Mouse (Mus musculus): ENCODE results near the gene Aimp1.
A peak's percentile ranks its signal among the peaks of the same experiment; 100 is the strongest.

Aimp1 gene

DNA sequence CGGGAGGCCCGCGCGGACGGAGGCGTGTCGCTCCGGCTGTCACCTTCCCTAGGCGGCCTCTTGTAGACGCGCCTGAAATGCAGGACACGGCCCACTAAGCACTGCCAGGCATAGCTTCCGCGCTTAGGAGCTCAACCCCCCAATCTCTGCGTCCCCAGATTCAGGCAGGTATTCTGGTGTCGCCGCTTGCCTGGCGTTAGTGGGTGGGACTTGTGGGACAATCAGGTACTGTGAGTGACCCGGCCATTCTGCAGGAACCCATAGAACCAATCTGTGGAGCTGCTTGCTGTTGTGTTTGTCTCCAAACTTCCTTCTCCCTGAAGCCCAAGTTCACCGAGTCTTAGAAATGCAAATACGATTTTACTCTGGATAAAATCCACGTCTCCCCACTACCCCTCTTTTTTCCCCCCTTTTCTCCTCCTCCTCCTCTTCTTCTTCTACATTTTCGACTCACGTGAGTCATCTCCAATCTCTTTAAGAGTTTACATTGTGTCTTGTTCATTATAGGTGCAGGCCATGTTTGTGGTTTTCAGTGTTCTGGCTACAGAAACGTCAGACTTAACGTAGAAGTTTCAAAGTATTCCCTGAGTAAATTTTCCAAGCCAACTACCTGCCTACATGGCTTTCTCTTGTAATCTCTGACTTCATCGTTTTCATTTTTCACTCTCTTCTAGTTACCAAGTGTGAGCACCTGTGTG, at the start of gene Aimp1:
TSS of gene Aimp1 (minus strand) at position 140 of the 698 bp plus-strand sequence.
- DNase-seq, result no peak

DNA sequence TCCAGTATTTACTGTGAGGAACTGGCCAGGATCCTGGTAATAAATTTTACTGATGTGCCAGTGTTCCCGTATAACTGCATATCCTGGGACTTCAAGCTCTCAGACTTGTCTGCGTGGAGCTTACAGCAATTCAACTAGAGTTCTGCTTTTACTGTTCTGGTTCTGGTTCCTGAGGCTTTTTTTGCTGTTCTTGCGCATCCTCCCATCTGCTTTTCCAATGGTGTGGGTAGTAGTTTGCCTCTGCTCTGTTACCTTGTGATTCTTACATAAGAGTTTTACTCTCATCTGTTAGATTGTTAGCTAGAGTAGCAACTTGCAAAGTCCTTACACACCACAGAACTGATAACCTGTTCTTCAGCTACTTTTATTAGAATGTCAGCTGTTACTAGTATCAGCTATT, 40.2 kb upstream of the Aimp1 start:
- peak; percentile 16 for DNase-seq

DNA sequence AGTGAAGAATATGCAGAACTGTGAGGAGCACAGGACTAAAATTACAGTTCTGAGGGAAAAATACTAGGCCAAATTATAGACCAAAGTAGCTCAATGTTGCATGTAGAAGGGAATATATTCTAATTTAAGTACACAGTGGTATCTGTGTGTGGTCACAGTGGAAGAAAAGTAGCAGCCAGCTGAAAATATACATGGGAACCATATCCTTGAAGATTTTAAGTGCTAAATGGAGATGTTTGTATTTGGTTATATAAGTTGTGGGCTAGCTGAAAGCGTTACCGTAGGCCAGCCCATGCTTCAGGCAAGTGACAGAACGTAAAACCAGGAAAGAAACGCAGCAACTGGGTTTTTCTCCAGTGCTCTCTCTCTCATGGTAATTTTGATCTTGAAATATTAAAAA, 33.1 kb upstream of the Aimp1 start:
- no peak for DNase-seq

DNA sequence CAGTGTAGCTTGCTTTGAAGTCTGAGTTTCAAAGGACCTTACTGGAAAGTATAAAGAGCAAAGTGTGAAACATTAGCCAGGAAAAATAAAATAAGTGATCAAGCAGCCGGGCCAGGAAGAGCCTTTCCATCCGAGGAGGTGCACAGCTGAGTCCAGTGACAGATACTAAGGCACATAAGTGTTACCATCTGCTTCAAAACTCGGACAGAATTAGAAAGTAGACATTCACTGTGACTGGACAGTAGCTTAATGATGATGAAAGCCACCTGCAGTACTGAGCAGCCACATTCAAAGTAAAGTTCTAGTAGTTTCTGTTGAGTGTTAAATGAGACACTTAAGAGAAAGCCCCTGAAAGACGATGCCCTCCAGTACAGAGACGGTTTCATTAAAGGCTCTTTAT, 29.7 kb upstream of the Aimp1 start:
- DNase-seq, result peak; percentile 30

DNA sequence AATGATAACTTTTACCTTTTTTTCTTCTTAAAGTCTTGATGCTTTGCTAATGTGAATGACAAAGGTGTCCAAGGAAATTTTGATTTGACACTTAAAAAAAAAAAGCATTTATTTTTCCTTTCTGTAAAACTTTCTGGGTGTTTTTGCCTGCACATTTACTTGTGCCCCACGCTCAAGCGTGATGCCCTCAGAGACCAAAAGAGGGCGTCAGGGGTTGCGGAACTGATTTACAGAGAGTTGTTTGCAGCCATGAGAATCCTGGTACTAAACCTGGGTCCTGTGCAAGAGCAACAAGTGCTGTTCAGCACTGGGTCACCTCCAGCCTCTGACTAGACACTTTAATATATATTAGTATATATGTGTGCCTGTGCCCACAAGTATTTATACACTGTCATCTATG, 22.8 kb upstream of the Aimp1 start:
- no peak for DNase-seq

DNA sequence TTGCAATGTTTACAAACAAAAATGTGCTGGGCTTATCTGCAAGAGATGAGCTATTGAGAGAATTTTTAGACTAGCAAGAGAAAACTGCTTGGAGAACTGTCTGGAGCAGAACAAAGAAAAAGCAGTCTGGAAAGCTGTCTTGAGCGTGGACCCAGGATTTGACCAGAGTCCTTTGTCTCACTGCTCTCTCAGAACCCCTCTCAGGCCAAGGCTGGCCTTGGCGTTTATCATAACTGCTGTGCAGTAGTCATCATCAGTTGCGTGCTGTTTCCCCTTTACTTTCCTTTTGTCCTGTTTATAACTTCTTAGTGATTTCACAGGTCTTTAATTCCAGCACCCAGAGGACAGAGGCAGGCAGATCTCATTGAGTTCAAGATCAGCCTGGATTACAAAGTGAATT, 20.0 kb upstream of the Aimp1 start:
- DNase-seq, result no peak

DNA sequence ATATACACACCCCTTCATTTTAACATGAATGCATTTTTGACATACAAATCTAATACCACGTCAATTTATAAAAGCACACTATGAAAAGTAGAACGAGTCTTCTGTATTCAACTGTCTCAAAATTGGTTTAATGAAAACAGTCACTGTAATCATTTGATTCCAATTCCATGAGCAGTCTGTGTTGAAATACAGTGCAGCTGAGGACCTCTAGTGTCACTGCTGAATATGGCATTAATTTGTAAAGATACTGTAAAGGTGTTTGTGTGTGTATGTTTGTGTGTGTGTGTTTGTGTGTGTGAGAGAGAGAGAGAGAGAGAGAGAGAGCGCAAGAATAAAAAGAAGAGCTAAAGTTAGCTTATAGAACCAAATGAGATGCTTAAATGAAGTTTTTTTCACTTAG, 17.2 kb upstream of the Aimp1 start:
- DNase-seq, result peak; percentile 20

DNA sequence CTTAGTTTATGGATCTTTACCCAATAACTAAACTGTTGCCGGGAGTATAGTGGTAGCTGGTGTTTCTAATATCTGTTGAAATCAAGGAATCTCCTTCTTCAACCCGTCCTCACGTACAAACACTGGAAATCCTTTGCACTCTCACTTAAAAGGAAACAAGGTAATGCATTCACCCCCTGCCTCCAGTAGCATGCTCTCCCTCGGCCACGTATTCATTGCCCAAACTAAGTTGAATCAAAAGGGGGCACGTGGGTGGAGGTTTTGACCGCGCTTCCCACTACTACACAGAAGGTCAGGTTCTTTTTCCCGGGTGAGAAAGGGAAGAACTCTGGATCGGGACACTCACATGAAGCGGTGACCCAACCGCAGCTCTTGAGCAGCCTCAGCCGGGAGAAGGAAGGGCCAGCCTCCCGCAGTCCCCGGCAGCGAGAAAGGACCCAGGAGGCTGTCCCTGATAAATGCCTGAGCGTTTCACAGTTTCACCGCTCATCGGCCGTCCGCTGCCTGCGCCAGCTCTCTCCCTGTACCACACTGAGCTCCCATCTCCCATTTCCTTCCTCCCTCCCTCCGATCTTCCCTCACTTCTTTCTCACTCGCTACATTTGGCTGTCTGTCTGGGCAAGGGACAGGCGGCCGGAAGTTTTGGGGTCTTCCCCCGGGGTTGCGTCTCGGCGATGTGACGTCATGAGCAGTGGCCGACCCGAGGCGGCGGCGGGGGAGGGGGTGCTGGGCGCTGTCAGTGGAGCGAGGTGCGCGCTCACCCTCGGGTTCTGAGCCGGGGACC, 531 bp downstream of the Aimp1 start, which contains the start of gene Tbck:
TSS of gene Tbck (plus strand) at position 698 of the 784 bp plus-strand sequence.
- peak; percentile 95 for DNase-seq

DNA sequence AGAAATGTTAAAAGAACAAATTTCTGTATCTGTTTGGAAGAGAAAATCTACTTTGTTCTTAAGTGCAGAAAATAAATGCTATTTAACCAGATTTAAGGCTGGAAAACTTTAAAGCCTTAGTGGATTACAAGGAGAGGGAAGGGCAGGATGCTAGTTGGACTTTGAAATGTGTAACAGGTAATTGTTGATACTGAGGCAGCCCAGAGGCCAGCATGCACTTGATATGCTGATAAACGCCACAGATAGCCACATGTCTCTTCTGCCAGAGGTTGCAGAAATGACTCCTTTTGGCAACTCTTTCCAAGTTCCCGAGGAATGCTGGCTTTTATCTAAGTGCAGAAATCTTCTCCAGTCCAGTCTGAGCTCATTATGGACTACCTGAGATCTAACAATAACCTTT, 6.7 kb downstream of the Aimp1 start:
- DNase-seq, result no peak

DNA sequence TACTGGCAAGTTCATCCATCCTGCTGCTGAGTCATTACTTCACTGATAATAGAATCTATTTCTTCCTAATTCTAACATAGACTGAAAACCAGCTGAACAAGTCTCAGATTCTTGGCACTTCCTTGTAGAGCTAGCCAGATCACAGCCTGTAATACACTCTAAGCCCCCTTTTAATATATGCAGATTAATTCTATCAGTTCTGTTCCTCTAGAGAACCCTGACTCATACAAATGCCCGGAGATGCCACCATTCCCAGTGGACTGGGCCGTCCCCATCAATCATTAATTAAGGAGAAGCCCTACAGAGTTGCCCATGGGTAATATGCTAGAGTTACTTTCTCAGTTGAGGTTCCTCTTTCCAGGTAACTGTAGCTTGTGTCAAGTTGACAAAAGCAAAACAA, 28.2 kb downstream of the Aimp1 start:
- DNase-seq, result peak; percentile 1

DNA sequence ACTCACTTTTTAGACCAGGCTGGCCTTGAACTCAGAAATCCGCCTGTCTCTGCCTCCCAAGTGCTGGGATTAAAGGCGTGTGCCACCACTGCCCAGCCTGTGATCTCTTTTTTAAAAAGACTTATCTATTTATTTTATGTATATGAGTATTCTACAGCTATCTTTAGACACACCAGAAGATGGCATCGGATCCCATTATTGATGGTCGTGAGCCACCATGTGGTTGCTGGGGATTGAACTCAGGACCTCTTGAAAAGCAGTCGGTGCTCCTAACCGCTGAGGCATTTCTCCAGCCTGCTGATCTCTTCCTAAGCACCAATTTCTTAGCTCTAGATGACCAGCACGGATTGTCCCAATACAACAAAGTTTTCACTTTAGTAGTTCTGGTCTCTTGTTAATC, 30.2 kb downstream of the Aimp1 start:
- no peak for DNase-seq

DNA sequence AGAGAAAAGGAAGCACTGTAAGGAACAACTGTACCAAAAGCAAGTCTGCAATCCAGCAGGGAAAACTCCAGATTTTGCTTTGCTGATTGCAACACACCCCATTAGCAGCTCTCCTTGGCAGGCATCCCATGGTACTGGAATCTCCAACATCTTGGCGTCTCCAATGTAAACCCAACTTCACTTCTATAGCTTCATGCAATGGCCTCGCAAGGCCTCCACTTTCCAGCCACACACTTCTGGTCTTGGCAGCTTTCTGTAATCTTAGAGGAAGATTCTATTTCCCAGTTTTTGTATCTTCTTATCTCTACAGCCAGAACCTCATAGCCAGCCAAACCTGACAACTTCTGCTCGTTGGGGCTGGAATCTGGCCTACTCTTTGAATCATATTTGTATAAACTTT, 32.4 kb downstream of the Aimp1 start:
- no peak for DNase-seq

DNA sequence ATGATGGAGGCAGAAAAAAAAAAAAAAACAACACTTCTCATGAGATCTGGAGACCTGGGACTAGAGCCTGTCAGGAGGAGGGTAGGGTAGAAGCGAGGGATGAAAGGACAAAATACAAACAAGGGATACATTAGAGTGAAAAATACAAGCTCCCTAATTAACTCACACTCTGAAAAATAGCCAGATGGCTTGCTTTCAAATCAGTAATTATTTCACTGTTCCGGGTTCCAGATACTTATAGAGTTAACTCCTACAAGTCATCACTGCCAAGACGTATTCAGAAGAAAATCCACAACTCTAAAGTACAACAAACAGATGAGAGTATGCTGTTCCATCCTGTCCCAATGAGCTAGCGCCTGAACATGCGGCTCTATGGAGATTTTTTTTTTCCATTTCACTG, 34.0 kb downstream of the Aimp1 start:
- DNase-seq, result no peak

DNA sequence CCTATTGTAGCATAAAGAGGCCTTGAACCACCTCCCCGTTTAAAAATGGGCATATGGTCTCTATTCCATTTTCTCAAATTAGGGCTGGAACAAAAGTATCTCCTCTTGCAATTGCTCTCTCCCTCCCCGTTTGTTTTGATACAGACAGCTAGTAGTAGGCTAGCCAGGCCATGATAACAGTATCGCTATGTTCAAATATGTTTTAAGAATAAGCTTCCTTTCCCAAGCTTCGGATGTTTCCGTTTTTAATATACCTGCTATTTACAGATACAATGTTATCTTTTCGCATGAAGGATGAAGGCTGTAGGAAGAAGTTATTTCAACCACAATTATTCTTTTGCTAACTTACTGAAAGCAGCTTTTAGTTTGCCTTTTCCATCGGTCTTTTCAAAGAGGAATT, 34.8 kb downstream of the Aimp1 start:
- no peak for DNase-seq

DNA sequence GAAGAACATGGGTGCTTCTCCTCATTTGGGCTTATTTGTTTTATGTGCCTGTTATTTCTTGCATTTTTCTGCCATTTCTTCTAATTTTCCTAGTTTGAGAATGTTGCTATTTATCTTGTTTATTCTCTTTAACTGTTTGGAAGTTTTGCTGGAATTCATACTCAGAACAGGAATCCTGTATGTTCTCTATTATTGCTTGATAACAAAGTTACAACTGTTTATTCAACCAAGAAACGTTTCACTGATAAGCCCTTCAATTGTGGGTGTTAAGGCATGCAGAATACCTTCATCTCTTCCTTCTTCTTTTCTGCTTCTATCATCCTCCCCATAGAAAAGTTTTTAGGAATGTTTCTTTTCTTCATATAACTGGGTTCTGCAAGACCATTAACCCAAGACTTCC, 37.4 kb downstream of the Aimp1 start:
- DNase-seq, result no peak

DNA sequence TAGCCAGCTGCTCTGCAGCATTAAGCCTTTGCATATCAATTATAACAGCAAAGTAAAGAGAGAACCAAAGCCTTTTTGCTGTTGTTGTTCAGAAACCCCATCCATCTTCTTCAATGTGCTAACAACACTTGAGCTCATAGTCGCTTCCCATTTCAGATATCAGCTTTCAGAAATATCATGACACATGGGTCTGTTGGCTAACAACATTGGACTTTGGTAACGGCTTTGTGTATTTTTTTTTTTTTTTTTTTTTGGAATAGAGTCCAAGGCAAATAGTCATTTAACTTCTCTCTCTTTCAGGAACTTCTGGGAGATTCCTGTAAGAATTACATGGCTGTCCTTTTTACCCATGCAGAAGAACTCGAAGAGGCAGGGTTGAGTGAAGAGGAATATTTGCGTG, 40.1 kb downstream of the Aimp1 start:
- DNase-seq, result no peak

DNA sequence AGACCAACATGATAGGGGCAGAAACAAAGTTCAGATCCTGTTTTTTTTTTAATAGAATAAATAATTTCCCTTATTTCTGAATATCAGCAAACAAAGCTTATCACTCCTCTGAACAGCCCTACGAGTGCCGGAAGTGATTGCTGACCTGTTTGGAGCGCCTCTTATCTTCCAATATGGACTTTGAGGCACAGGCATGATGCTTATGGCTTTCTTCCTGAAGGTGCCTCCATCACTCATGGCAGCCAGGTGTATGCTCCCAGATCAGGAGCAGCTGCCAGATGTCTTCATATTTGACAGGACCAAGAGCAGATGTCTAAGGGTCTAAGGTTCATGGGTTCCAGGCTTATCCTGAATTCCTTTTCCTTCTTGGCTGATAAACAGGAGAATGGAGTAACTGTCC, 47.1 kb downstream of the Aimp1 start:
- DNase-seq, result no peak

DNA sequence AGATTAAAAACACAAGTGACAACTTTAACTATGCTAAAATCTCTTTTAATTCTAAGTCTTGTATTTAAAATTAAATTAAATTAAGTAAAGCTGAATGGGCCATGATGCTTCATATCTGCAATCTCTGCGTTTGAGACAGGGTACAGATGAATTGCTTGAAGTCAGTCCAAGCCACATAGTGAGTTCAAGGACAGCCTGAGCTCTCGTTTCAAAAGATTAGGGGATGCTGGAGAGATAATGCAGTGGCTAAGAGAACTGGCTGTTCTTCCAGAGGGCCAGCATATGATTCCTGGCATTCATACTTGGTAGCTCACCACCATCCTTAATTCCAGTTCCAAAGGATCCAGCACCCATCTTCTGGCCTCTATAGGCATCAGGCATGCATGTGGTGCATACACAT, 50.9 kb downstream of the Aimp1 start:
- DNase-seq, result no peak

DNA sequence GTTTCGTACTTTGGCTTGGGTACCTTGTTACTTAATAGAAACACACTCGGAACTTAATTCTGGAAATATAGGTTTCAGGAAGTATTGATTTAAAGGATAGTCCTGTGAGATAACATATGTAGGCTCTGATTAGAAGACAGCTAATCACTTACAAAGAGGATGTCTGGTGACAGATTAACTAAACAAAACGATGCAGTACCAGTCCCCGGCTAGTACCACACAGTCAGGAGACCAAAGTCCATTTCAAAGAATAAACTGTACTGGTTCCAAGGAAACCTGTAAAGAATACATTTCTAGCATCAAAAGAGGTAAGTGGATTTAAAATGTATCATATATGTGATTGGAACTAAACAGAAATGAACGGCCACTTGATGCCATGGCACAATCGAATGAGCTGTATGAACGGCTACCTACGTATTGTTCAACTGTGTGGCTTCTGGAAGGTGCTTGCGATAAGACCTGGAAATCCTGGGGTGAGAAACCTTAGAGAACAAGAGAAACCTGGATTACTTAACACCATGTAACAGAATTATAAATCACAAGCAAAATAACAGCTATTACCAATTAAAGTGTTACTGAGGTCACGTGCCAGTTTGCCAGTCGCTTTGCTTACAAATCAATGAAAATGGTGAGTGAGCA, 54.5 kb downstream of the Aimp1 start, which contains the start of gene Gimd1:
TSS of gene Gimd1 (plus strand) at position 220 of the 639 bp plus-strand sequence.
- DNase-seq, result peak; percentile 36

DNA sequence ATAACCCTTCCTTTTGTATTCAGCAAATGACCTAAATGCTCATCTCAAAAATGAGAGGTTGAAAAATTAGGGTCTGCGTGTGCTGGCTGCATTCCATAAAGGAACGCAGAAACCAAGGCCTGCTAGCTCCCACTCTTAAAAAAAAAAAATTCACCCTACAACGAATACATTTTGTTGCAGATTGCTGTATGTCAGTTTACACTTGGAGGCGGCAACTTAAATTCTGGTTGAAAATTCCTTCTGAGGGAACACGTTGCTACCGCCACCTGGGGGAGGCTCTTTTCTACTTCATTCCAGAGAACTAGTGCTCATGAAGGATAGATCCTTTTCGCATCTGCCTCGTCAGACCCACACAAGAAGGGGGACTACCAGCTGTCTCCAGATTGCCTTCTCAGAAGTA, 55.4 kb downstream of the Aimp1 start:
- DNase-seq, result no peak
